Mouse (Mus musculus) kidney, embryonic 15.5 days (tissue): ENCODE data around the gene Tmem204. TPM values are rescaled to one million over a fixed set of nuclear protein-coding genes. Genes with fewer than 3 reads are reported as not detected.

Source experiments
- polyA plus RNA-seq: library from polyadenylated mRNA; unstranded; fragments of >200 nt; fragmentation: Nextera tagmentation; extraction: Ambion mirVana; gene quantifications from 2 replicates; pipeline ENCODE4 v1.2.1, GENCODE M21; 2015

Tmem204 gene
- polyA plus RNA-seq, 1 experiment from 2014 or later: 31.6 TPM

Other genes starting within 250 kb of the Tmem204 start
- gene Hagh, start 243.4 kb downstream of the Tmem204 start, polyA plus RNA-seq: 52.3 and 53.4 TPM in 2 replicates
- gene Fahd1, start 233.2 kb downstream of the Tmem204 start, polyA plus RNA-seq: 39.3 and 40.8 TPM in 2 replicates
- gene Igfals, start 217.6 kb downstream of the Tmem204 start, polyA plus RNA-seq: 1.7 and 2.1 TPM in 2 replicates
- 54.2 and 57.8 TPM in 2 replicates for gene Nubp2, start 197.2 kb downstream of the Tmem204 start, polyA plus RNA-seq
- gene Spsb3, start 196.9 kb downstream of the Tmem204 start, polyA plus RNA-seq: 40.6 and 43.7 TPM in 2 replicates
- gene Eme2, start 188.5 kb downstream of the Tmem204 start, polyA plus RNA-seq: 31.5 and 33.1 TPM in 2 replicates
- gene Mrps34, start 188.5 kb downstream of the Tmem204 start, polyA plus RNA-seq: 94.0 and 105 TPM in 2 replicates
- 77.2 and 80.0 TPM in 2 replicates for gene Nme3, start 187.1 kb downstream of the Tmem204 start, polyA plus RNA-seq
- 24.3 and 31.1 TPM in 2 replicates for gene Mapk8ip3, start 146.6 kb downstream of the Tmem204 start, polyA plus RNA-seq
- 219 and 228 TPM in 2 replicates for gene Jpt2, start 122.9 kb downstream of the Tmem204 start, polyA plus RNA-seq
- 6.6 and 8.1 TPM in 2 replicates for gene Cramp1l, start 67.8 kb downstream of the Tmem204 start, polyA plus RNA-seq
- 19.2 and 27.6 TPM in 2 replicates for gene Ift140, start 67.5 kb downstream of the Tmem204 start, polyA plus RNA-seq
- 44.4 and 45.3 TPM in 2 replicates for gene Telo2, start 32.4 kb upstream of the Tmem204 start, polyA plus RNA-seq
- gene Ptx4, start 37.2 kb upstream of the Tmem204 start, polyA plus RNA-seq: 0.16 and 0.24 TPM in 2 replicates
- 20.7 and 24.6 TPM in 2 replicates for gene Clcn7, start 49.8 kb upstream of the Tmem204 start, polyA plus RNA-seq
- not detected in 2 replicates for gene Ccdc154, start 78.9 kb upstream of the Tmem204 start, polyA plus RNA-seq
- gene Gm38655, start 91.9 kb upstream of the Tmem204 start, polyA plus RNA-seq: not detected in 2 replicates
- 33.0 and 35.0 TPM in 2 replicates for gene BC003965, start 101.0 kb upstream of the Tmem204 start, polyA plus RNA-seq
- gene Unkl, start 104.8 kb upstream of the Tmem204 start, polyA plus RNA-seq: 9.0 and 10.5 TPM in 2 replicates
- 44.4 and 46.4 TPM in 2 replicates for gene Gnptg, start 156.5 kb upstream of the Tmem204 start, polyA plus RNA-seq
- 47.0 and 53.4 TPM in 2 replicates for gene Tsr3, start 156.6 kb upstream of the Tmem204 start, polyA plus RNA-seq
- gene Baiap3, start 172.8 kb upstream of the Tmem204 start, polyA plus RNA-seq: 1.1 and 3.9 TPM in 2 replicates
- gene Ube2i, start 191.0 kb upstream of the Tmem204 start, polyA plus RNA-seq: 669 and 677 TPM in 2 replicates
- gene Prss34, start 214.8 kb upstream of the Tmem204 start, polyA plus RNA-seq: 0.40 and 0.55 TPM in 2 replicates
- not detected in 2 replicates for gene Prss28, start 225.1 kb upstream of the Tmem204 start, polyA plus RNA-seq
- gene Prss29, start 235.1 kb upstream of the Tmem204 start, polyA plus RNA-seq: not detected in 2 replicates